Mouse (Mus musculus): ENCODE results near the gene Phlda1. TPM values are rescaled to one million over a fixed set of nuclear protein-coding genes. Genes with fewer than 3 reads are reported as not detected.

Phlda1 gene
- total RNA-seq, 2 experiments from 2014 or later, result 44.5 to 46.8 TPM

- no peak for DNase-seq (ENCODE audit: low spot score in 2 of 2)
Measured at GRCm38 (mm10) chr10:111503716-111504115, 2.4 kb upstream of the Phlda1 start.

- DNase-seq (ENCODE audit: low spot score in 2 of 2), result no peak
Measured at GRCm38 (mm10) chr10:111504606-111505005, 1.5 kb upstream of the Phlda1 start.

GRCm38 (mm10) chr10:111505406-111505805 lies 680 bp upstream of the Phlda1 start:
- DNase-seq (ENCODE audit: low spot score in 2 of 2), result no peak

- no peak for DNase-seq (ENCODE audit: low spot score in 2 of 2)
Measured at GRCm38 (mm10) chr10:111506926-111507459, 907 bp downstream of the Phlda1 start.

- no peak for DNase-seq (ENCODE audit: low spot score in 2 of 2)
Measured at GRCm38 (mm10) chr10:111507460-111508211, 1.6 kb downstream of the Phlda1 start.

DNA sequence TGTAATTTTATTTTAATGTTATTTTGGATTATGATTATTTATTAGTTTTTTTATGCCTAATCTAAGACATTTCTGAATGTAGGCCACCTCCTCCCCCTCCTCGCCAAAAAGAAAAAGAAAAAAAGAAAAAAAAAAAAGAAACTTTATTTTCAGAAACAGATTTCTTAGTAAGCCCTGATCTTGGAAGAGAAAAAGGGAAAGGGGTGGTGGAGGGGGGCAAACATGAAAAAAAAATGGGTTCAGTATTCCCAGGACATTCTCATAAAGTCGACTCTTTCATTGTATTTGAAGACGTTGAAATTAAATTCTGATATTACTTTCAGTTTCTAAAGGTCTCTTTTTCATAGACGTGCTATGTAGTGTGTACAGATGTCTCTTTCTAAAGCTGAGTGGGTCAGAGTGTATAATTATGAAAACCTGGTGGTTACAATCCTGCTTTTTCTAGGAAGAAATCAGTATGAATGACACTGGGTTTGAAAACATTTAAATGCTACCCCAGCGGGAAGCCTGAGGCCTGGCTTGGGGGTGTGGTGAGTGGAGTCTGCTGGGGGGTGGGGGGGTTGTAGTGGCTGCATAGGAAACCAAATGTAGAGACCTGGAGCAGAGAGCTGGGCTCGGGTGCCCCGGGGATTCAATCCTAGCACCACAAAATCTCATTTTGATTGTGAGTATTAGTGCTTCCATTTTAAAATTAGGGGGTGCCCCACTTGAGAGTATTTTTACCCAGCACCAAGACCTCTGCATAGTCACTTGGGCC lies 2.4 kb downstream of the Phlda1 start:
- DNase-seq (ENCODE audit: low spot score in 2 of 2), result no peak

DNA sequence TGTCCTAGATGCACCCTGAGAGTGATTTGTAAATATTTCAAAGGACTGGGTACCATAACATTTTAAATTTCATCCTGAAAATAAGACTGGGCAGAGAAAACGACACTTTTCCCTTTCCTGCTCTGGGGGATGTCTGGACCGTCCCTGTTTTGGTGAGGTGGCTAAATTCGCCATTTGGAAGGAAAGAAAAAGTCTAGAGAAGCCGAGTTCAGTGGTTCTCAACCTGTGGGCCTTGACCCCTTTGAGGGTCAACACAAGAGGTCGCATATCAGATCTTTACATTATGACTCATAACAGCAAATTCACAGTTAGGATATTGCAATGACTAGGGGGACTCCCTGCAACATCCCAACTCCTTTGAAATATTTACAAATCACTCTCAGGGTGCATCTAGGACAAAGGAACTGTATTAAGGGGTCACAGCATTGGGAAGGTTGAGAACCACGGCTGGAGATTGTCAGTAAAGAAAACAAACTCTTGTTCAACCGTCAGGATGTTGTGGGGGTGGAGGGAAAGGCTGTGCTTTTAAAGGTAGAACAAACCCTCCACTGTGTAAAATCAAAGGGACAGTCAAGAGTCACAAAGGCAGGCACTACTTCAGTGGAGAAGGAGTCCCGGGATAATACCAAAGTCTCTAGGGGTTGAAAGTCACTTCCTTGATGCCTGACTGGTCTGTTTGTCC lies 3.2 kb downstream of the Phlda1 start:
- no peak for DNase-seq (ENCODE audit: low spot score in 2 of 2)

GRCm38 (mm10) chr10:111509981-111510380 lies 3.9 kb downstream of the Phlda1 start:
- DNase-seq (ENCODE audit: low spot score in 2 of 2), result no peak

DNA sequence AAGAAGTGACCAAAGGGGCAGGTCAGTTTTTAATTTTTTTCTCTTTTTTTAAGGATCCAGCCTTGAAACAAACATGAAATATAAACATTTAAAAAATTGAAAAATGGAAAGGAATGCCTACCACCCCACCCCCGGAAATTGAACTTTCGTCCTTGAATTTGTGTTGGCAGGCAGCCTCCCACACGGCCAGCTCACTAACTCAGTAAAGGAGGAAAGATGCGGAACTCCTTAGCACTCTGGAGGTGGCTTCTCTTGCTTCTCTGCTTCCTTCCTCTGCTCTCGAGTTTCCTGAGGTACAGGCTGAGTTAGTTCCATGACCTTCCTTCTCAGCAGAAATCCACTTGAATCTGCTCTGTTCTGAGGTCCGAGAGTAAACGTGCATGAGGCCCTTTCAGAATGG lies 4.7 kb downstream of the Phlda1 start:
- no peak for DNase-seq (ENCODE audit: low spot score in 2 of 2)

GRCm38 (mm10) chr10:111512036-111512568 lies 6.0 kb downstream of the Phlda1 start:
- no peak for DNase-seq (ENCODE audit: low spot score in 2 of 2)

- DNase-seq (ENCODE audit: low spot score in 2 of 2), result no peak
Measured at GRCm38 (mm10) chr10:111514282-111514885, 8.3 kb downstream of the Phlda1 start.

GRCm38 (mm10) chr10:111515071-111516010 lies 9.3 kb downstream of the Phlda1 start:
- no peak for DNase-seq (ENCODE audit: low spot score in 2 of 2)

GRCm38 (mm10) chr10:111516172-111516588 lies 10.1 kb downstream of the Phlda1 start:
- DNase-seq (ENCODE audit: low spot score in 2 of 2), result no peak

- no peak for DNase-seq (ENCODE audit: low spot score in 2 of 2)
Measured at GRCm38 (mm10) chr10:111516804-111517436, 10.8 kb downstream of the Phlda1 start.

DNA sequence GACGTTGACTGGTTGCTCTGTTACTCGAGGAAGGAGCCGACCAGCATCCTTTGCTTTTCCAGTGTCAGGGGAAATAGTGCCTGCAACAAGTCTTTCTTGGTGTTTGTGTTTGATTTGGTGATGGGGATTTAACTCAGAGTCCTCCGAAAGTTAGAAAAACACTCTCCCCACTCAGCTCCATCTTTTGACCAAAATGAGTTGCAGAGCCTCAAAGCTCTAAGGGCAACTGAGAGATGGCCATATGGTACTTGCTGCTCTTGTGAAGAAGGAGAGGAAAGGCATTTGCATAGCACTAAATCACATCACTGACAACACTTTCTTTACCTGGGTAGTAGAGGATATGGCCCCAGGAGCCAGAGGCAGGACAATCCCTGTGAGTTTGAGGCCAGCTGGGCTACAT lies 12.3 kb downstream of the Phlda1 start:
- no peak for DNase-seq (ENCODE audit: low spot score in 2 of 2)

DNA sequence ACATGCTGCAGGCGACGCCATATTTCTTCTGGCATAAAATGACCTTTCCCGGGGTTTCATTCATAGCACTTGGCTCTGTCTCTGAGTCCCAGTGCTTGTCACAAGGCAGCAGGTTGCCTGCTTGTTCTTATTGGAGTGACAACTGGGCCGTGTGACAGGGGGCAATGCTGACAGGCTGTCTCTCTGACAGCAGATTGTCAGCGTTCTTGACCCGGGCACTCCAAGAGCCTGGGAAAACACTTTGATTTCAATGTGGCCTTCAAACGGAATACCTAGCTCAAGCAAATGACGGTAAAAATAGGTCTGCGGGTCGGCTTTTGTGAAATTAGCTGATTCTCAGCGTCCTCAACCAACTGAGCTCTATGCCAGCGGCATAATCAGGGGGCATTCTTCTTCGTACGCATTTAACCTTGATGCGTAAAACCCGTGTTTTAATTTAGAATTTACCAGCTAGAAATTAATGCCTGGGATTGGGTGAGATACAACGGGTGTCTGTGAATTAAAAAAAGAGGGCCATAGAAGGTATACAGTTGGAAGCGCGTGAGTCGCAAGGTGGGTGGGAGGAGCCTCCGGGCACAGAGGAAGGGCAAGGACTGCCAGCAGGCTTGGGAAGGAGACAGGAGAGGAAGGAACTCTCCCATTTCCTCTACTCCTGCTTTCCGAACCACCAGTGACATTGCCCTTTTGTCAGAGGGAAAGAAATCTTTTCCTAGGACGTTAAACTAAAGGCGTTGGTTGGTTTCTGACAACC lies 13.7 kb downstream of the Phlda1 start:
- no peak for DNase-seq (ENCODE audit: low spot score in 2 of 2)

DNA sequence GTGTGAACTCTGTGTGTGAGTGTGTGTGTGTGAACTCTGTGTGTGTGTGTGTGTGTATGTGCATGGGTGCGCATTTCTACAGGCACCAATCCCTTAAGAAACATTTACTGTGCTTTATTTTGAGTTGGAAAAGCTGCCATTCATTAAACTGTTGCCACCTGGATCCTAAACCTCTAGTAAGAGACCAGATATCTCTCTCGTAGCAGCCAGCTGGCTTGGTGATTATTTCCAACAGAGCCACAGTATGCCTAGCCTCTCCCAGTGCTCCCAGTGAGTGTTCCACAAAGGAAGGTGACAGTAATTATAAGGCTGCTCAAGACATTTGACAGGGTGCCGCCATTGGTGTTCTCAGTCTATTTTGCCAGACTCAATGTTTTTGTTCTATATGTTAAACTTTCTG lies 14.5 kb downstream of the Phlda1 start:
- DNase-seq (ENCODE audit: low spot score in 2 of 2), result no peak

DNA sequence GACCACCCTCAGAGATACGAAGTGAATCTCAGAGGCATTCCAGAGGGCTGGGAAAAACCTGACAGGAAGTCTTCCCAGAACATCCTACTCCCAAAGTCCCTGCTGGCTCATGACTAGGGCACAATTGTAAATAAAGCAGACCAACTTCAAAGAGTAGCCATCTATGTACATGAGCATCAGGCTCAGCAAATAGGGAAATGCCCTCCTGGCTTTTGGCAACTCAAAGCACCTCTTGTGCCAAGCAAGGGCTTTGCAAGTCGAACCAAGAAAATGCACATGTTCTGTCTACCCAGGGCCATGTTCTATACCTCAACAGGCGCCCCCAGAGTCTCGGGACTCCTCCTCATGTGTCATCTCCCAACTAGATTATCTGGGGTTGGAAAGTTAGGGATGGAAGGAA lies 15.6 kb downstream of the Phlda1 start:
- DNase-seq (ENCODE audit: low spot score in 2 of 2), result no peak

DNA sequence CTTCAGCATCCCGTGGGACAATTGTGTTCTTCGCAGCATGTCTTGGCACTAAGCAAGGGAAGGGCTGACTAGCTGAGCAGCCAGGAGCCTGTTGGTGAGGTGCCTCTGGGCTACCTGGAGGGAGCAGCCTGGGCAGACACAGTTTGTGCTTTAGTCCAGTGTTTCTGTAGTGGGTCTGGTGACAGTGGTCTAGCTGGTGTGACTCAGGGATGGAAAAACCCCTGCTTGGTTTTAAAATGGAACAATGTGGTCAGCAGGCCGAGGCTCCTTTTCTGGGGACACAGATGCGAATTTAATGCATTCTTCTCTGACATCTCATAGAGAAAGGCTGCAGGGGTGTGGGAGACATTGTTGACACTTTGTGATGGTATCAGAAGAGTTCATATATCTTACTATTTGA lies 16.1 kb downstream of the Phlda1 start:
- DNase-seq (ENCODE audit: low spot score in 2 of 2), result no peak
